Mouse (Mus musculus) liver, postnatal 0 days (tissue): Measurements from ENCODE around the gene Elk3.

Experiments
- CTCF ChIP-seq: sonication (generic); IDR thresholded peaks from 2 replicates; pipeline ENCODE4 v1.5.1; 2016; ENCODE audit warnings: antibody characterized with exemption, low read depth
- EP300 ChIP-seq: IDR thresholded peaks from 2 replicates; pipeline ENCODE4 v1.6.1; 2016; ENCODE audit warnings: antibody characterized with exemption, low read depth, mild to moderate bottlenecking

DNA sequence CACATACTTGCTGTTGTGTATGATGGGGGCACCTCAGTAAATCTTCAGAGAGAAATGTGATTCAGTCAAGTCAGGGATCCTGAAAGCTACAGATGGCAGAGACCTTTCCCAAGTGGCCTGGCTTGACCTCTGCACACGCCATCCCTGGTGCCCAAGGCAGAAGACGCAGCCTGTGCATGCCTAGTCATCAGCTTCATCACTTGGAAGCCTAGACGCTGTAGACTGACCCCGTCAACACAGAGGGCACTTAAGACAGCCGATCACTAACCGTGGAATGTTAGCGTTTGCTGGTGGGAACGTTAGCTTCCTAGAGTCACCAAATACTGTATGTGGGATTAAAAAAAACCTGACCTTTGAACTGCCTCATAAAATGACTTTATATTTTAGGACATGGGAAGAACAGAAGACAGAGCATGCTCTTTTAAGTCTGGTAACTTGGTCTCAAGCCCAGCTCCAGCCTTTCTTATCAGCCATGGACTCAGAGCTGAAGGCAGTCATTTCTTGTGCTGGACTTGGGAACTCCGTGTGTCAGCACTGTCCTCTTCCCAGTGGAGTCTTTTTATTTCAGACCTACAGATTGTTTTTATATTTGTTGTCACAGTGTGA lies 71.6 kb downstream of the Elk3 start:
- no peak for TF ChIP-seq CTCF
- no peak for TF ChIP-seq EP300
